Comparison of ENCODE assay signal across 24 mouse cellular contexts in the genomic region with DNA sequence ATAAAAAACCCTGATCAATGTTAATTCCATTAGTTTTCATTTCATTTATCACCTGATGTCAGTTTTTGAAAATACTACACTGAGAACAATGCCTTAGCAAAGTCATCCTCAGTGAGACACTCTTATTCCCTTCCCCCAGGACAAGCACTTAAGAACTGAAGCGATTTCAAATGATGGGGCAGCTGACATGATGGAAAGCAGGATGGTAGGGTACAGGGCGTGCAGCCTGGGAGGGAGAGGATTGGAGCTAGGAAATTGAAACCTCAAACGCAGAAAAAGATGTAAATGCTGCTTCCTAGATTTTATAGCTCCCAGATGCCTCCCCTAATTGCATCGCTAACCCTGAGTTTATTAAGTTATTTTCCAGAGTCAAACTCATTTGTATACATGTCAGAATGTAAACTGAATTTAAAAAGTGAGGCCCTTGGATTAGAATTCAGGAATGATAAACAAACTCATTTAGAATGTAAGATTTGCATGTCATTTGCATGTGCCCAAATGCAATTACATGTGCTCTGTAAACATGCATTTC. TPM values are rescaled to one million over a fixed set of nuclear protein-coding genes. Genes with fewer than 3 reads are reported as not detected.
DNase-seq lines count a peak whose midpoint lies in the region; ATAC-seq lines count a peak whose summit lies in the region.
"Had no signal": no experiment of that assay in that cellular context is flagged by ENCODE, and none has a peak within 500 bp of the region (broad histone marks: within the 10 kb centered on the region; RNA-seq: fewer than 3 reads in every experiment).

No protein-coding gene starts in this region.

- no peaks in the 10 kb centered on the region for H3K27me3 ChIP-seq in hindbrain, embryonic 13.5 days
- no peaks in the 10 kb centered on the region for H3K27me3 ChIP-seq in hindbrain, embryonic 11.5 days (ENCODE audit: control insufficient read depth, insufficient read depth, low read length)
- 0 out of 2 replicates have a peak, but pooled peaks cover 4% of the 10 kb centered on the region for H3K27me3 ChIP-seq in embryonic facial prominence, embryonic 13.5 days
- no peaks in the 10 kb centered on the region for H3K27me3 ChIP-seq in limb, embryonic 12.5 days
- H3K27me3 ChIP-seq: CH12.LX; forebrain, embryonic 13.5 days; heart, embryonic 13.5 days; liver, embryonic 12.5 days had no signal

- peak; percentile 52 for ATAC-seq in hindbrain, embryonic 13.5 days (ENCODE audit: low FRiP score)
- ATAC-seq in hindbrain, embryonic 11.5 days (ENCODE audit: low FRiP score) = no peak
- 0 out of 2 replicates have a peak, but pooled peaks have one; percentile 52 for ATAC-seq in embryonic facial prominence, embryonic 13.5 days (ENCODE audit: insufficient number of reproducible peaks, insufficient read depth, low FRiP score, low TSS enrichment, low read depth)
- ATAC-seq in limb, embryonic 12.5 days (ENCODE audit: insufficient number of reproducible peaks, insufficient read depth, low FRiP score, low TSS enrichment, low read depth) = peak; percentile 70; the same call in 1 of the 2 replicates
- no peak for ATAC-seq in megakaryocyte-erythroid progenitor cell, adult 5-6 weeks (replicated peaks; ENCODE audit: low FRiP score, low TSS enrichment, poor library complexity, severe bottlenecking)
- ATAC-seq: forebrain, embryonic 13.5 days; inflammation-experienced regulatory T-cells, adult 6 months; liver, embryonic 12.5 days had no signal

- H3K36me3 ChIP-seq in hindbrain, embryonic 13.5 days = no peaks in the 10 kb centered on the region
- no peaks in the 10 kb centered on the region for H3K36me3 ChIP-seq in hindbrain, embryonic 11.5 days (ENCODE audit: control insufficient read depth, insufficient read depth, low read length)
- H3K36me3 ChIP-seq in embryonic facial prominence, embryonic 13.5 days = no peaks in the 10 kb centered on the region
- no peaks in the 10 kb centered on the region for H3K36me3 ChIP-seq in limb, embryonic 12.5 days
- H3K36me3 ChIP-seq: heart, embryonic 13.5 days; liver, embryonic 12.5 days had no signal

- WGBS in hindbrain, embryonic 13.5 days = 42% methylated on average over 4 of the region's 4 CpGs
- 61% methylated on average over 4 of the region's 4 CpGs for WGBS in hindbrain, embryonic 11.5 days
- 25% methylated on average over 4 of the region's 4 CpGs for WGBS in embryonic facial prominence, embryonic 13.5 days
- 7% methylated on average over 4 of the region's 4 CpGs for WGBS in limb, embryonic 12.5 days

- H3K9ac ChIP-seq in hindbrain, embryonic 13.5 days = no peak overlapping the region
- H3K9ac ChIP-seq in hindbrain, embryonic 11.5 days (ENCODE audit: low read depth, low read length) = no peak overlapping the region
- H3K9ac ChIP-seq in embryonic facial prominence, embryonic 13.5 days = no peak overlapping the region
- H3K9ac ChIP-seq in limb, embryonic 12.5 days (replicated peaks) = no peak overlapping the region
- H3K9ac ChIP-seq: forebrain, embryonic 13.5 days; heart, embryonic 13.5 days; liver, embryonic 12.5 days; lung, embryonic 14.5 days had no signal

- no peak overlapping the region for H3K4me3 ChIP-seq in hindbrain, embryonic 13.5 days
- H3K4me3 ChIP-seq in hindbrain, embryonic 11.5 days (ENCODE audit: low read depth, low read length) = no peak overlapping the region
- H3K4me3 ChIP-seq in embryonic facial prominence, embryonic 13.5 days = no peak overlapping the region
- H3K4me3 ChIP-seq in limb, embryonic 12.5 days (replicated peaks) = no peak overlapping the region
- H3K4me3 ChIP-seq: erythroblast, embryonic 14.5 days; forebrain, embryonic 13.5 days; heart, embryonic 13.5 days; liver, embryonic 12.5 days had no signal

- H3K9me3 ChIP-seq in hindbrain, embryonic 13.5 days = no peaks in the 10 kb centered on the region
- no peaks in the 10 kb centered on the region for H3K9me3 ChIP-seq in hindbrain, embryonic 11.5 days (ENCODE audit: control insufficient read depth, low read length)
- no peaks in the 10 kb centered on the region for H3K9me3 ChIP-seq in embryonic facial prominence, embryonic 13.5 days
- H3K9me3 ChIP-seq in limb, embryonic 12.5 days = peaks cover 5% of the 10 kb centered on the region; the same call in 1 of the 2 replicates
- H3K9me3 ChIP-seq: forebrain, embryonic 13.5 days; liver, embryonic 12.5 days had no signal

- peaks cover 4% of the 10 kb centered on the region; the same call in 1 of the 2 replicates for H3K4me1 ChIP-seq in hindbrain, embryonic 13.5 days (replicated peaks)
- no peaks in the 10 kb centered on the region for H3K4me1 ChIP-seq in hindbrain, embryonic 11.5 days (replicated peaks; ENCODE audit: control insufficient read depth, insufficient read depth, low read length)
- peaks cover 14% of the 10 kb centered on the region for H3K4me1 ChIP-seq in embryonic facial prominence, embryonic 13.5 days
- peaks cover 23% of the 10 kb centered on the region for H3K4me1 ChIP-seq in limb, embryonic 12.5 days (replicated peaks)
- H3K4me1 ChIP-seq: forebrain, embryonic 13.5 days; heart, embryonic 13.5 days; liver, embryonic 12.5 days had no signal

- DNase-seq in hindbrain, embryonic 11.5 days (ENCODE audit: low spot score) = no peak
- peak; percentile 44 for DNase-seq in MN1 (ENCODE audit: low spot score)
- no peak for DNase-seq in right cerebral cortex, postnatal 10 days (ENCODE audit: low spot score in 2 of 2)
- no peak for DNase-seq in left cerebral cortex, adult 11 months (ENCODE audit: low spot score)
- DNase-seq: cerebellum, adult 8-10 months; gastrocnemius, postnatal 10 days; heart, adult 11 months; kidney, postnatal 10 days; layer of hippocampus, postnatal 36 days; lung, embryonic 14.5 days; lung, postnatal 36 days; midbrain, embryonic 14.5 days; thymus, postnatal 36 days had no signal

- peak overlapping the region; percentile 26; the same call in 1 of the 2 replicates for H3K27ac ChIP-seq in hindbrain, embryonic 13.5 days
- H3K27ac ChIP-seq in hindbrain, embryonic 11.5 days (ENCODE audit: low read depth, low read length) = no peak overlapping the region
- H3K27ac ChIP-seq in embryonic facial prominence, embryonic 13.5 days = peak overlapping the region; percentile 49; the same call in 1 of the 2 replicates
- H3K27ac ChIP-seq in limb, embryonic 12.5 days = no peak overlapping the region
- H3K27ac ChIP-seq: forebrain, embryonic 13.5 days; heart, embryonic 13.5 days; liver, embryonic 12.5 days had no signal

- H3K4me2 ChIP-seq in hindbrain, embryonic 13.5 days = no peak overlapping the region
- H3K4me2 ChIP-seq in hindbrain, embryonic 11.5 days (replicated peaks; ENCODE audit: low read depth, low read length) = no peak overlapping the region
- H3K4me2 ChIP-seq in embryonic facial prominence, embryonic 13.5 days = no peak overlapping the region
- peak overlapping the region; percentile 20 for H3K4me2 ChIP-seq in limb, embryonic 12.5 days
- H3K4me2 ChIP-seq: forebrain, embryonic 13.5 days; heart, embryonic 13.5 days; liver, embryonic 12.5 days; lung, embryonic 14.5 days had no signal

RNA-seq across cellular contexts. Expression of gene Bend5, which starts 58.2 kb away (rescaled TPM):
- 74.9 and 76.4 TPM in 2 replicates for polyA plus RNA-seq in hindbrain, embryonic 13.5 days (2015; fragmentation: Nextera tagmentation; extraction: Ambion mirVana)
- 48.8 and 51.8 TPM in 2 replicates for polyA plus RNA-seq in hindbrain, embryonic 11.5 days (2014; fragmentation: Nextera tagmentation; extraction: Ambion mirVana)
- polyA plus RNA-seq in embryonic facial prominence, embryonic 13.5 days (2015; fragmentation: Nextera tagmentation; extraction: Ambion mirVana) = 143 and 145 TPM in 2 replicates
- 46.0 and 47.6 TPM in 2 replicates for polyA plus RNA-seq in limb, embryonic 12.5 days (2016; fragmentation: Nextera tagmentation; extraction: Ambion mirVana)
- total RNA-seq in megakaryocyte-erythroid progenitor cell, adult 5-6 weeks (2014; fragmentation: Nextera tagmentation) = 0.32 TPM in 1 of 2 replicates, not detected in the other
- total RNA-seq in megakaryocyte-erythroid progenitor cell, adult 5-6 weeks (2017) = 0.15 TPM in 1 of 2 replicates, not detected in the other
- total RNA-seq: MEL had no signal
- polyA plus RNA-seq: erythroblast, embryonic 14.5 days had no signal

Comparison
In these comparisons a context has a peak if more than half of its experiments do, and no peak if none do; other contexts are left out.
1. ATAC-seq: peak in hindbrain, embryonic 13.5 days (single experiment), embryonic facial prominence, embryonic 13.5 days (single experiment) and limb, embryonic 12.5 days (single experiment); none in hindbrain, embryonic 11.5 days (single experiment) and megakaryocyte-erythroid progenitor cell, adult 5-6 weeks (single experiment).
2. H3K27ac ChIP-seq: peak in hindbrain, embryonic 13.5 days (single experiment) and embryonic facial prominence, embryonic 13.5 days (single experiment); none in hindbrain, embryonic 11.5 days (single experiment) and limb, embryonic 12.5 days (single experiment).